Mouse (Mus musculus): ENCODE data around the gene Grhl3.

The Grhl3 gene

GRCm38 (mm10) chr4:135531771-135532613 lies 41.4 kb downstream of the Grhl3 start:
- DNase-seq (ENCODE audit: low spot score in 2 of 2) = no peak

GRCm38 (mm10) chr4:135531236-135531635 lies 42.2 kb downstream of the Grhl3 start:
- no peak for DNase-seq (ENCODE audit: low spot score in 2 of 2)

- no peak for DNase-seq (ENCODE audit: low spot score in 2 of 2)
Observed at GRCm38 (mm10) chr4:135530270-135530669, 43.2 kb downstream of the Grhl3 start.

- DNase-seq (ENCODE audit: low spot score in 2 of 2) = no peak
Observed at GRCm38 (mm10) chr4:135526039-135526710, 47.3 kb downstream of the Grhl3 start.

GRCm38 (mm10) chr4:135525057-135525456 lies 48.4 kb downstream of the Grhl3 start:
- DNase-seq (ENCODE audit: low spot score in 2 of 2) = no peak

GRCm38 (mm10) chr4:135523939-135524338 lies 49.5 kb downstream of the Grhl3 start:
- no peak for DNase-seq (ENCODE audit: low spot score in 2 of 2)

- DNase-seq (ENCODE audit: low spot score in 2 of 2) = no peak
Observed at GRCm38 (mm10) chr4:135520421-135520820, 53.0 kb downstream of the Grhl3 start.

- DNase-seq (ENCODE audit: low spot score in 2 of 2) = no peak
Observed at GRCm38 (mm10) chr4:135518135-135518534, 55.3 kb downstream of the Grhl3 start.

- DNase-seq (ENCODE audit: low spot score in 2 of 2) = peak in 1 of 2 experiments; percentile 61
Observed at GRCm38 (mm10) chr4:135516351-135517316, 56.8 kb downstream of the Grhl3 start.

GRCm38 (mm10) chr4:135514925-135515324 lies 58.5 kb downstream of the Grhl3 start:
- no peak for DNase-seq (ENCODE audit: low spot score in 2 of 2)

GRCm38 (mm10) chr4:135513865-135514264 lies 59.6 kb downstream of the Grhl3 start:
- DNase-seq (ENCODE audit: low spot score in 2 of 2) = no peak

GRCm38 (mm10) chr4:135509515-135509914 lies 63.9 kb downstream of the Grhl3 start:
- no peak for DNase-seq (ENCODE audit: low spot score in 2 of 2)

- peak; percentile 14 to 71 for DNase-seq (ENCODE audit: low spot score in 2 of 2)
Observed at GRCm38 (mm10) chr4:135508419-135509039, 64.9 kb downstream of the Grhl3 start.

GRCm38 (mm10) chr4:135507547-135508350 lies 65.7 kb downstream of the Grhl3 start:
- DNase-seq (ENCODE audit: low spot score in 2 of 2) = peak in 1 of 2 experiments; percentile 40

- no peak for DNase-seq (ENCODE audit: low spot score in 2 of 2)
Observed at GRCm38 (mm10) chr4:135505794-135506193, 67.6 kb downstream of the Grhl3 start.

- no peak for DNase-seq (ENCODE audit: low spot score in 2 of 2)
Observed at GRCm38 (mm10) chr4:135501587-135501986, 71.8 kb downstream of the Grhl3 start.

- no peak for DNase-seq (ENCODE audit: low spot score in 2 of 2)
Observed at GRCm38 (mm10) chr4:135499831-135500230, 73.6 kb downstream of the Grhl3 start.

GRCm38 (mm10) chr4:135498136-135498535 lies 75.3 kb downstream of the Grhl3 start:
- DNase-seq (ENCODE audit: low spot score in 2 of 2) = no peak

- no peak for DNase-seq (ENCODE audit: low spot score in 2 of 2)
Observed at GRCm38 (mm10) chr4:135495810-135496209, 77.6 kb downstream of the Grhl3 start.

GRCm38 (mm10) chr4:135495397-135495791 lies 78.0 kb downstream of the Grhl3 start:
- DNase-seq (ENCODE audit: low spot score in 2 of 2) = no peak

Data from thymus, postnatal 10 days (tissue).